Mouse (Mus musculus) gastrocnemius, postnatal 10 days (tissue): ENCODE measurements around the gene Fam228b. TPM values are rescaled to one million over a fixed set of nuclear protein-coding genes. Genes with fewer than 3 reads are reported as not detected.

Experiments
- total RNA-seq, 2 experiments: library from RNA; stranded (reverse); gene quantifications; 2 replicates each; pipeline ENCODE4 v1.2.3; 2021

Fam228b gene
- total RNA-seq, 2 experiments from 2014 or later = 4.6 to 7.8 TPM

Other genes with a start within 250 kb of the Fam228b start
- gene Itsn2, start 176.6 kb downstream of the Fam228b start, total RNA-seq = 10 to 100 TPM; 24.5 to 33.2 TPM
- gene Gm3625, start 176.3 kb downstream of the Fam228b start, total RNA-seq = not detected
- under 1 TPM; 0.14 to 0.27 TPM for gene Fam228a, start 30.8 kb downstream of the Fam228b start, total RNA-seq
- gene Pfn4, start 245 bp downstream of the Fam228b start, total RNA-seq = 1 to 10 TPM; 1.9 to 2.6 TPM
- 10 to 100 TPM; 55.5 to 64.4 TPM for gene Sf3b6, start 48.3 kb upstream of the Fam228b start, total RNA-seq
- 1 to 10 TPM; 2.6 to 2.9 TPM for gene Fkbp1b, start 72.3 kb upstream of the Fam228b start, total RNA-seq
- 1 to 10 TPM; 4.8 to 6.0 TPM for gene Wdcp, start 74.0 kb upstream of the Fam228b start, total RNA-seq
- gene Mfsd2b, start 105.1 kb upstream of the Fam228b start, total RNA-seq = 1 to 10 TPM in 1 of 2 experiments, under 1 TPM in 1; 0.78 to 1.3 TPM
- 10 to 100 TPM; 44.6 to 53.0 TPM for gene Ubxn2a, start 138.4 kb upstream of the Fam228b start, total RNA-seq
- gene Atad2b, start 148.1 kb upstream of the Fam228b start, total RNA-seq = 10 to 100 TPM; 25.5 to 28.7 TPM